Mouse (Mus musculus): ENCODE results near the gene Fbxw8. TPM values are rescaled to one million over a fixed set of nuclear protein-coding genes. Genes with fewer than 3 reads are reported as not detected.

Fbxw8 gene
- polyA plus RNA-seq, 1 experiment from 2014 or later: 23.9 TPM

- Histone ChIP-seq H3K4me3 (ENCODE audit: low read depth, low read length) (no peak overlapping the region), H3K4me1 (ENCODE audit: control insufficient read depth, insufficient read depth, low read length) (no peaks in the 10 kb centered on the region), H3K9me3 (ENCODE audit: control insufficient read depth, low read length) (no peaks in the 10 kb centered on the region), H3K9ac (ENCODE audit: low read length) (no peak overlapping the region), H3K4me2 (ENCODE audit: low read depth, severe bottlenecking) (no peak overlapping the region), H3K27ac (replicated peaks; ENCODE audit: low read depth, low read length) (no peak overlapping the region), H3K27me3 (ENCODE audit: control insufficient read depth, insufficient read depth, low read length) (no peaks in the 10 kb centered on the region), H3K36me3 (ENCODE audit: control insufficient read depth, insufficient read depth, low read length) (no peaks in the 10 kb centered on the region)
- ATAC-seq (ENCODE audit: insufficient number of reproducible peaks, low FRiP score, low TSS enrichment, low read depth) (no peak), DNase-seq (ENCODE audit: low spot score) (no peak)
- 88% methylated on average over 5 of the region's 5 CpGs for WGBS
These were observed 106.3 kb downstream of the Fbxw8 start for GRCm38 (mm10) chr5:118048928-118049327.

GRCm38 (mm10) chr5:118048412-118048811, 106.9 kb downstream of the Fbxw8 start:
- Histone ChIP-seq H3K27me3 (ENCODE audit: control insufficient read depth, insufficient read depth, low read length) (no peaks in the 10 kb centered on the region), H3K36me3 (ENCODE audit: control insufficient read depth, insufficient read depth, low read length) (no peaks in the 10 kb centered on the region), H3K4me3 (ENCODE audit: low read depth, low read length) (no peak overlapping the region), H3K4me2 (ENCODE audit: low read depth, severe bottlenecking) (no peak overlapping the region), H3K9ac (ENCODE audit: low read length) (no peak overlapping the region), H3K9me3 (ENCODE audit: control insufficient read depth, low read length) (no peaks in the 10 kb centered on the region), H3K4me1 (ENCODE audit: control insufficient read depth, insufficient read depth, low read length) (no peaks in the 10 kb centered on the region), H3K27ac (replicated peaks; ENCODE audit: low read depth, low read length) (no peak overlapping the region)
- 78% methylated on average over 4 of the region's 4 CpGs for WGBS
- DNase-seq (ENCODE audit: low spot score) (no peak), ATAC-seq (ENCODE audit: insufficient number of reproducible peaks, low FRiP score, low TSS enrichment, low read depth) (no peak)

- H3K4me3 ChIP-seq (ENCODE audit: low read depth, low read length): no peak overlapping the region
- H3K4me2 ChIP-seq (ENCODE audit: low read depth, severe bottlenecking): no peak overlapping the region
- H3K9me3 ChIP-seq (ENCODE audit: control insufficient read depth, low read length): no peaks in the 10 kb centered on the region
- no peak overlapping the region for H3K27ac ChIP-seq (replicated peaks; ENCODE audit: low read depth, low read length)
- DNase-seq (ENCODE audit: low spot score) (no peak), ATAC-seq (ENCODE audit: insufficient number of reproducible peaks, low FRiP score, low TSS enrichment, low read depth) (no peak)
- H3K27me3 ChIP-seq (ENCODE audit: control insufficient read depth, insufficient read depth, low read length): no peaks in the 10 kb centered on the region
- no peaks in the 10 kb centered on the region for H3K4me1 ChIP-seq (ENCODE audit: control insufficient read depth, insufficient read depth, low read length)
- 91% methylated on average over 14 of the region's 14 CpGs for WGBS
- no peak overlapping the region for H3K9ac ChIP-seq (ENCODE audit: low read length)
- H3K36me3 ChIP-seq (ENCODE audit: control insufficient read depth, insufficient read depth, low read length): no peaks in the 10 kb centered on the region
These were observed 108.0 kb downstream of the Fbxw8 start for GRCm38 (mm10) chr5:118047091-118047757.

GRCm38 (mm10) chr5:118045385-118045784, 109.9 kb downstream of the Fbxw8 start:
- no peak overlapping the region for H3K27ac ChIP-seq (replicated peaks; ENCODE audit: low read depth, low read length)
- no peak for ATAC-seq (ENCODE audit: insufficient number of reproducible peaks, low FRiP score, low TSS enrichment, low read depth)
- WGBS: 91% methylated on average over 9 of the region's 9 CpGs

GRCm38 (mm10) chr5:118044907-118045306, 110.4 kb downstream of the Fbxw8 start:
- no peaks in the 10 kb centered on the region for H3K36me3 ChIP-seq (ENCODE audit: control insufficient read depth, insufficient read depth, low read length)
- no peak for DNase-seq (ENCODE audit: low spot score)
- WGBS: 91% methylated on average over 6 of the region's 6 CpGs
- ATAC-seq (ENCODE audit: insufficient number of reproducible peaks, low FRiP score, low TSS enrichment, low read depth): no peak
- H3K27me3 ChIP-seq (ENCODE audit: control insufficient read depth, insufficient read depth, low read length): no peaks in the 10 kb centered on the region
- H3K4me3 ChIP-seq (ENCODE audit: low read depth, low read length): no peak overlapping the region
- no peak overlapping the region for H3K9ac ChIP-seq (ENCODE audit: low read length)
- no peaks in the 10 kb centered on the region for H3K4me1 ChIP-seq (ENCODE audit: control insufficient read depth, insufficient read depth, low read length)
- H3K9me3 ChIP-seq (ENCODE audit: control insufficient read depth, low read length): no peaks in the 10 kb centered on the region
- H3K4me2 ChIP-seq (ENCODE audit: low read depth, severe bottlenecking): no peak overlapping the region
- H3K27ac ChIP-seq (replicated peaks; ENCODE audit: low read depth, low read length): no peak overlapping the region

More at GRCm38 (mm10) chr5:118045385-118045784, 109.9 kb downstream of the Fbxw8 start:
- DNase-seq (ENCODE audit: low spot score): no peak
- Histone ChIP-seq H3K27me3 (ENCODE audit: control insufficient read depth, insufficient read depth, low read length) (no peaks in the 10 kb centered on the region), H3K4me3 (ENCODE audit: low read depth, low read length) (no peak overlapping the region), H3K36me3 (ENCODE audit: control insufficient read depth, insufficient read depth, low read length) (no peaks in the 10 kb centered on the region), H3K9me3 (ENCODE audit: control insufficient read depth, low read length) (no peaks in the 10 kb centered on the region), H3K4me1 (ENCODE audit: control insufficient read depth, insufficient read depth, low read length) (no peaks in the 10 kb centered on the region), H3K4me2 (ENCODE audit: low read depth, severe bottlenecking) (no peak overlapping the region), H3K9ac (ENCODE audit: low read length) (no peak overlapping the region)

GRCm38 (mm10) chr5:118043761-118044160, 111.5 kb downstream of the Fbxw8 start:
- ATAC-seq (ENCODE audit: insufficient number of reproducible peaks, low FRiP score, low TSS enrichment, low read depth) (no peak), DNase-seq (ENCODE audit: low spot score) (no peak)
- H3K9ac ChIP-seq (ENCODE audit: low read length): no peak overlapping the region
- H3K4me3 ChIP-seq (ENCODE audit: low read depth, low read length): no peak overlapping the region
- no peaks in the 10 kb centered on the region for H3K9me3 ChIP-seq (ENCODE audit: control insufficient read depth, low read length)
- H3K4me1 ChIP-seq (ENCODE audit: control insufficient read depth, insufficient read depth, low read length): no peaks in the 10 kb centered on the region
- H3K4me2 ChIP-seq (ENCODE audit: low read depth, severe bottlenecking): no peak overlapping the region
- 89% methylated on average over 4 of the region's 4 CpGs for WGBS
- no peaks in the 10 kb centered on the region for H3K27me3 ChIP-seq (ENCODE audit: control insufficient read depth, insufficient read depth, low read length)
- H3K27ac ChIP-seq (replicated peaks; ENCODE audit: low read depth, low read length): no peak overlapping the region
- H3K36me3 ChIP-seq (ENCODE audit: control insufficient read depth, insufficient read depth, low read length): no peaks in the 10 kb centered on the region

- peaks cover 4% of the 10 kb centered on the region; the same call in 1 of the 2 replicates for H3K4me1 ChIP-seq (ENCODE audit: control insufficient read depth, insufficient read depth, low read length)
- H3K9me3 ChIP-seq (ENCODE audit: control insufficient read depth, low read length): no peaks in the 10 kb centered on the region
- H3K9ac ChIP-seq (ENCODE audit: low read length): no peak overlapping the region
- no peak overlapping the region for H3K27ac ChIP-seq (replicated peaks; ENCODE audit: low read depth, low read length)
- no peak overlapping the region for H3K4me3 ChIP-seq (ENCODE audit: low read depth, low read length)
- H3K4me2 ChIP-seq (ENCODE audit: low read depth, severe bottlenecking): no peak overlapping the region
- DNase-seq (ENCODE audit: low spot score): no peak
- no peak for ATAC-seq (ENCODE audit: insufficient number of reproducible peaks, low FRiP score, low TSS enrichment, low read depth)
- no peaks in the 10 kb centered on the region for H3K36me3 ChIP-seq (ENCODE audit: control insufficient read depth, insufficient read depth, low read length)
- no peaks in the 10 kb centered on the region for H3K27me3 ChIP-seq (ENCODE audit: control insufficient read depth, insufficient read depth, low read length)
- WGBS: 95% methylated on average over 6 of the region's 6 CpGs
These were observed 112.7 kb downstream of the Fbxw8 start for GRCm38 (mm10) chr5:118042599-118042998.

GRCm38 (mm10) chr5:118039241-118039668, 116.0 kb downstream of the Fbxw8 start:
- Histone ChIP-seq H3K9ac (ENCODE audit: low read length) (no peak overlapping the region), H3K27ac (replicated peaks; ENCODE audit: low read depth, low read length) (no peak overlapping the region), H3K9me3 (ENCODE audit: control insufficient read depth, low read length) (no peaks in the 10 kb centered on the region), H3K4me1 (ENCODE audit: control insufficient read depth, insufficient read depth, low read length) (peaks cover 8% of the 10 kb centered on the region; the same call in 1 of the 2 replicates), H3K4me2 (ENCODE audit: low read depth, severe bottlenecking) (no peak overlapping the region), H3K4me3 (ENCODE audit: low read depth, low read length) (no peak overlapping the region), H3K27me3 (ENCODE audit: control insufficient read depth, insufficient read depth, low read length) (peaks cover 3% of the 10 kb centered on the region; the same call in 1 of the 2 replicates), H3K36me3 (ENCODE audit: control insufficient read depth, insufficient read depth, low read length) (no peaks in the 10 kb centered on the region)
- DNase-seq (ENCODE audit: low spot score): no peak
- ATAC-seq (ENCODE audit: insufficient number of reproducible peaks, low FRiP score, low TSS enrichment, low read depth): no peak
- WGBS: 35% methylated on average over 12 of the region's 12 CpGs
